Mouse (Mus musculus): Measurements from ENCODE around the gene P4ha2.

The P4ha2 gene

DNA sequence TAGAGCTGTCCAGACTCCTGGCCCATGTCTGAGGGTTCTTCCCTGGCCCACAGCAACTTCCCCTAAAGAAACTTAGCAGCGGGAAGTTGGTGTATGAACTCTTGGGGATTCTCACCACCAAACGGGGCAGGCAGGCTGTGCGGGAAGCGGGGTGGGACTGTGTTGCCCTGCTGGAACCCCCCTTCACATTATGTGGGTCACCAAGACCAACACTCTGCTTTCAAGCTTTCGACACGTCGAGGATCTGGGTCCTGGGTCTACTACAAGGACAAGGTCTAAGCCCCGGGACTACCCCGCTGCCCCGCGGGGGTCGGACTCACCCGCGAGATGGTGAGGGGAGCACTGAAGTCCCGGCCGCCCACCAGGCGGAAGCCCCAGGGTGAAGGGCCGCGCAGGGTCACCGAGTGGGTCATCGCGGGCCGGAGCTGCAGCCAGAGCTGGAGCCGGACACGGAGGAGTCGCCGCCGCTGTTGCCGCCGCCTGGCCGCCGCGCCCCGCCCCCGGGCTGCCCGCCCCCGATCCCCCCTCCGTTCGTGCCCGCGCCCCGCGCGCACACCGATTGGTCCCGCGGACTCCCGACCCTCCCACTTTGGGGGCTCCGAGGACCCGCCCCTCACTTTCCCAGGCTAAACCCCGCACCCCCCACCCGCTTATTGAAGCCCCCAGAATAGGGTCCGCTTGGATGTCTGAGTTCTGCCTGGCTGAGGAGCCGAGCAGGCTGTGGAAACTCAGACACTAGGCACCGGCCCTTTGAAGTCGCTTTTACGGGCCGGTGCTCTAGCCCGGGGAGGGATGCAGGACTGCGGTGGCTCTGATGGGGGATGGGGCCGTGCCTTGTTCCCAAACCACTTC lies 31.1 kb upstream of the P4ha2 start, which contains the start of gene Pdlim4:
Gene Pdlim4 (minus strand): TSS at position 495 of the 852 bp plus-strand sequence.
- DNase-seq: peak; percentile 71

GRCm38 (mm10) chr11:54071726-54072445 lies 28.0 kb upstream of the P4ha2 start:
- DNase-seq: no peak

DNA sequence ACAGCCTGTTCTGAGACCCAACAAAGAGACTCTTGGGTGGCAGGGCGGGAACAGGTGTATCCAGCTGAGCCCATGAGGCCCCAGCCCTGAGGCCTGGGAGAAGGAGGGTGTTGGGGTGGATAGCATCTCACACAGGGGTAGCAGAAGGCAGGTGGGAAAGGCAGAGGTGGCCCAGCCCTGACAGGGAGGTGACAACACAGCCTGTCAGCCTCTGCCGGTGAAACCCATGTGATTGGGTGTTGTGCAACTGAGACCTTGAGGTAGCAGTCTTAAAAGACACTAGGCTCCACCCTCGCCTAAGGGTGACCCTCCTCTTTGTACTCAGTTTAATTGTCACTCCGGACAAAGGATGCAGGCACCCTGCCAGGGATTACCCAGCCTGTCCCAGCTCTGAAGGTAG lies 26.6 kb upstream of the P4ha2 start:
- DNase-seq: no peak

DNA sequence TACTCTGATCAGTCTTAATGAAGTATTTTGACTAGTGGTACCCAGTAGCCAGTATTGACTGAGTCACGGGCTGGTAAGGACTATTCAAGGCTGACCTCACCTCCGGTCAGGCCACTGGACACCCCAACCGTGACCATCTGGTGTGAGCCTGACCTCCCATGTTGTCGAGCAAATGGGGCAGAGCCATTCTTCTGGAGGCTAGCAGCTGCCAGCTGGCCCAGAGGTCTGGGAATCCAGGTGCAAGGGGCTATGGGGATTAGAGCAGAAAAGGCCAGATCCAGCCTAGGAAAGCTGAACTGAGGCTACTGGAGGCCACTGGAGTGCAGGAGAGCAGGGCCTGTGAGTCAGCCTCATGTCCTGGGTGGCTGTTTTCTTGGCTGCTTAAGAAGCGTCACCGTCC lies 24.5 kb upstream of the P4ha2 start:
- DNase-seq: no peak

GRCm38 (mm10) chr11:54076101-54076500 lies 23.8 kb upstream of the P4ha2 start:
- DNase-seq: no peak

- DNase-seq: no peak
Observed at GRCm38 (mm10) chr11:54080435-54080834, 19.5 kb upstream of the P4ha2 start.

DNA sequence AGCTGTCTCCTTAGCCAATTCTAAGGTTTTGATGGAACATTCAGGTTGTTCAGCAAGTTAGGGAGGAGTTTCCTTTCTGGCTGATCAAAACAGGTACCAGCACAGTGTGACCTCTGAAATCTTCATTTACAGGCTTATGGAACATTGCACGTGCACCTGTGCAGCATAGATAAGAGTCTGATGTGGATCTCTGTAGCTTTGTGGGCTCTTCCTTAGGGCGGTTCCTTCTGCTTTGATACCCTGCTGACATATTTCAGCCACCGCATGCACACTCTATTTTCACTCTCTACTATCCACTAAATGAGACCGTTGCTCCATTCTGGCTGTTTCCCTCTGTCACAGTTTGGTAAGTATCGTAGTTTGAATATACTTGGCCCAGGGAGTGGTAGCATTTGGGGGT lies 17.2 kb upstream of the P4ha2 start:
- no peak for DNase-seq

DNA sequence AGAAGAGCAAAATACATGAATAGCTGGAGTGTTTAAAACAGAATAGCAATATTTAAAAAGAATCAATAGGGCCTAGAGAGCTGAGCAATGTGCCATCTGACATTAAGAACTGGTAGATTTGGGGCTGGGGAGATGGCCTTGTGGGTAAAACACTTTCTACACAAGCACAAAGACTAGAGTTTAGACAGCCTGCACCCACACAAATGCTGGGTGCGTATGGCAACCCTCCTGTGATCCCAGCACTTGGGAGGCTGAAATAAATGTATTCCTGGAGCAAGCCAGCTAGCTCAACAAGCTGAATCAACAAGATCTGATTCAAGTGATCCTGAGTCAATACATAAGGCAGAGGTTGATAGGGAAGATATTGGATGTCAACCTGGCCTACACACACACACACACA lies 14.9 kb upstream of the P4ha2 start:
- no peak for DNase-seq

- DNase-seq: no peak
Observed at GRCm38 (mm10) chr11:54085816-54086215, 14.1 kb upstream of the P4ha2 start.

- DNase-seq: no peak
Observed at GRCm38 (mm10) chr11:54088253-54088946, 11.5 kb upstream of the P4ha2 start.

GRCm38 (mm10) chr11:54088947-54089317 lies 11.0 kb upstream of the P4ha2 start:
- peak; percentile 86 for DNase-seq

DNA sequence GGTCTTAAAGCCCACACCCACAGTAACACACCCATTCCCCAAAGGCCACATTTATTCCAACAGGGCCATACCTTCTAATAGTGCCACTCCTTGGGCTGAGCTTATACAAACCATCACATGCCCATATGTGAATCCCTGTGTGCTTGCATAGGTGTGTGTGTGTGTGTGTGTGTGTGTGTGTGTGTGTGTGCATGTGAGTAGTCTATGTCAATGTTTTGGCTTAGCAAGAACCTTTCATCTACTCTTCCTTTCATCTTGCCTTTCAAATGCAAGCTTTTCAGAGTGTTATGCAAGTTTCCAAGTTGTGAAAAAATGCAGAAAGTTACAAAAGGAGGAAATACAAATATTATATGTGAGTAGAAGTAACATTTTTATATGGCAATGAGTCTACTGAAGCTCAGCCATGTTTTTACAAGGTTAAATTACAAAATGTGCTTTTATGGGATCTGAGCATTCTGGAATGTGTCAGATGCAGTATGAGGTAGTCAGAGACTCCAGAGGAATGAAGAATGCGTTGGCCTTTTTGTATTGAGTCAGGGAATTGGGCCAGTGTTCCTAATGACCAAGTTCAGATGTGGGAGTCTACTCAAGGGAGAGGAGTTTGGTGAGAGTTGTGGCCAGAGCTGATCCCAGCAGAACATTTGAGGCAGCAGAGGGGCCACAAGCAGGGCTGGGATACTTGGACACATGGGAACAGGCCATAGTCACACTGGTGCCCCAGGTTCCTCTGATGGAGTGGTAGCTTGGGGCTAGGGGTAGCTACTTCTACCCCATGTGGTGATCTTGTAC lies 9.6 kb upstream of the P4ha2 start:
- no peak for DNase-seq

DNA sequence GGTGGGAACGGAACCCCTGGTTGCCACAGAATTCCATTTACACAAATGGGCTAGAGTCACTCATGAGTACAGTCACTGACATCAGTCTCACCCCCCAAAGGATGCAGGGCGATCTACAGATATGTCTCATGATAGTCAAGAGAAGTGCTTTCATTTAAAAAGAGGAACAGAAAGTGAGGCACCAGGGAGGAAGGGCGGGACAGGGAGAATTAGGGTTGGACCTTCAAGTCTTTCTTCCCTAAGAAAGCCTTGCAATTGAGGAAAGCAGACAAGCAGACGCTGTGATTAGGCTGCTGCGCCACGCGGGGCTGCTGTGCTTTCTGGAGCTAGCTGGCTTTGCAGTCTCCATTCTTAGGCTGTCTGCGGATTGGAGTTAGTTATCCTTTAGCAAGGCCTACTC lies 8.2 kb upstream of the P4ha2 start:
- DNase-seq: no peak

DNA sequence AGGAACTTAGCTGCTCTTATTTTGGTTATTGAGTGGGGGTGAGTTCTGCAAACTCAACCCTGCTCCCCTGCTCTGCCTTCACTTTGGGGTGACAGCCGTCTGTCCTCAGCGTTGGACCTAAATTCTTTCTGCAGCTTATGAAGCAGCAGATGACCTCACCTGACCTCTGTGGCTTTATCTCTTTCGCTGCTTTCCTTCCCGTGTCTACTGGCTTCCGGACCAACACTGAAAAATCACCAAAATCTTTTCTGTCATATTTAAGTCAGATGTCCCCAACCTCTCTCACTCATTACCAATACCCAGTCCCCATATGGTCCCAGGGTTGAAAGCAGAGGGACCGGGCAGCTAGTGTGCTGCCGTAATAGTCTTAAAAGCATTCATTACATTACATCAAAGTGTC lies 7.7 kb upstream of the P4ha2 start:
- DNase-seq: no peak

DNA sequence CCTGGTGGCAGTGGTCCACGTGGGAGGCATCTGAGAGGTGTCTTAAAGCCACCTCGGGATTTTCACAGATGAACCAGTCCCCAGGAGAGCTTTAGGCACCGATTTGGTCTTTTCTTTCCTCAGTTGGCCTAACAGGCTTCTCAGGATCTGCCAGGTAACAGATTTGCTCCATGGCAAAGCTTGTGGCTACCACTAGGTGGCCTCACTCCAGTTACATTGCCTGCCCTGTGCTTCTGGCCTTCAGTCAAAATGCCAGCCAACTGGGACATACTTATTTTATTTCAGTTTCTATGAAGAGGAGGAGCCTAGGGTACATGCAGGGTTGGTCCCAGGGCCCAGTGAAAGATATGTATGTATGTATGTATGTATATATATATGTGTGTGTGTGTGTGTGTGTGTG lies 6.9 kb upstream of the P4ha2 start:
- DNase-seq: peak; percentile 59

DNA sequence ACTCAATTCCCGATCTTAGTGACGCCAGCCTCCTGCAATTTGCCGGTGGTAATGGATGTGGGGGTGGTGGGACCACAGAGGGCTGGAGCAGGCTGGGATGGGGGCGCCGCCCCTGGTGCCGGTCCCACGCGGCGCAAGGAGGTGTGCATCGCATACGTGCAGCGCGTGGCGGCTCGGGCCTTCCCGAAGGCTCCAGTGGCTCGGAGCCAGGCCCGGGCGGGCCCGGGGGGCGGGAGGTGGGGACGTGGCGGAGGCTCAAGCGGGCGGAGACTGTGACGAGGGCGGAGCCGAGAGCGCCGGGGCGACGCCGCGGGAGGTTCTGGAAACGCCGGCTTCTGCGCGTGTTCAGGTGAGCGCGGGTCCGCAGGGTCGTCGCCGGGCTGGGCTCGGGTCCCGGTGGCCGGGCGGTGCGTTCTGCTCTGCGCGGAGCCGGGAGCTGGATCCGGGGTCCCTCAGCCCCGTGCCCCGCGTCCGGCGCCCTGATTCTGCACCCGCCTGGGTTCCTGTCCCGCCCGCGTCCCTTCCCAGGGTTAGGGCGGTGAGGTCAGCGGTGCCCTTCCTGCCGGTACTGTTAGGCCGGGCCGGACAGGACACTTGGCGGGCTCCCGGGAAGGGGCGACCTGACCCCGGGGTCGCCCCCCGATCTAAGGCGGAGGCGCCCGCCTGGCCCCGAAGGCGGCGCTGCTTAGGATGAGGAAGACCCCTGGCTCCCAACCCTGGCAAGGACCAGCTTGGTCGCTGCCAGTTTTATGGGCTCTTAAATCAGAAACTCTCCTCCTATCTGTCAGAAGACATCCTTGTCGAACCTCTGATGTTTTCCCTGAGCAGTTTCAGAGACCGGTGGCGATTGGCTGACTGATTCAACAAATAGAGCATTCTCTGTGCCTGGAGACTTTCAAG lies 1.0 kb downstream of the P4ha2 start:
- DNase-seq: peak; percentile 86

DNA sequence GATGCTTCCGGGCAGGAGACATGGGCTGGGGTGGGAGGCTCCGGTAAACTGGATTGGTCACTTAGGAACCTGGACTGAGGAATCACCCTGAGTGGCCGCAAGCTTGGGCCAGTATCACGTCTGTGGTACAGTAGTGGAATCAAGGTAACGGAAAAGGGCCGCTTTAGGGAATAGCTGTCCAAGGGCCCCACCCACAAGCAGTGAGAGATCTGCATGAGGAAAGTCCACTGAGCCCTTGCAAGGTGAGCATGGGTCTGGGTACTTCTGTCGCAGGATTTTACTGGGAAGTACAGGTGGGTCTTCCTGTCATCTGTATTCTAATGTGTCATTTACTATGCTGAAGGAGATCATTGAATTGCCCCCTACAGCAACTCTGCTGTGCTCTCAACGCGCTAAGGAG lies 1.8 kb downstream of the P4ha2 start:
- DNase-seq: no peak

DNA sequence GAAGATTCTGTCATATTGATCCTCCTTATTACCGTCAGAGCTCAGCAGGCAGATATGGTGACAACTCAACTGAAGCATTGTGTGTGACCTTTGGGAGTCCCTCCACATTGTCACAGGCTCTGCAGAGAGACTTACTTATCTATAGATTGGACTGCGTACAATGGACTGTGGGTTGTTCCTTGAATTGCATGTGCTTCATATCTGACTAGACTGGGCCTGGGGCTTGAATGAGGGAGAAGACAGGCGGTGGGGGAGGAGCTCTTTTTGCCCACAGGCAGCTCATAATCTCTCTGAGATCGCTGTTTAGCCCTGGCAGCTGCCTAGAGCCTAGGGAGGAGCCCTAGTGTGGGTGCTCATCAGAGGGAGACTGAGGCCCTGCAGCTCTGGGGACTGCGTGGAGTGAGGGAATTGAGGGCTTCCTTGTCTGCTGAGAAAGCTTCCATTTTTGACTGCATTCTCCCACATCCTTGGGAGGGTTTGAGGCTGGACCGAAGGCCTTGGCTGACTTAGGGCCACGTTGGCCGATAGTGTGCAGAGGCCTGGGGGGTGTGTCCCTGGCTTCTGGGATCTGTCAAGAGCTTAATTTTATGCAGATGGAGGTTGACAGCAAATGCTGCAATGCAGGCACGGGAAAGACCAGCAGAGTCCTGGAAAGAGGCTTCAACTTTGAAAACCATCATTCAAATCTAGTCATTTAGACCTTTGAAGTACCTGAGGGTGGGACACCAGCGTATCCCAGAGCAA lies 3.0 kb downstream of the P4ha2 start:
- no peak for DNase-seq

DNA sequence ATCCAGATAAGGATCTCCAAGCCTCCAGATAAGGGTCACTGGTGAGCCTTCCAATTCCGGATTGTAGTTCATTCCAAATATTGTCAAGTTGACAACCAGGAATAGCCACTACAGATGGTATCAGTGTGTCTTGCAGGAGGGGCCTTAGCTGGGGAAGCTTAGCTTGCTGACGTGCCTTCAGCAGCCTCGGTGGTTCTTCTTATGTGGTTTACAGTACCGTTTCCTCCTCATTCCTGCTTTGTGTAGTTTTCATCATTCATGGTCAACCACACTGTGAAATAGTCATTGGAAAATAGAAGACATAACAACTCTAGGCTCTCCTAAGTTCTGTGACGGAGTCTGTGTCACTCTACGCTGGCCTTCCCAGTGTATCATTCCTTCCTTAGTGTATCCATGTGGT lies 5.1 kb downstream of the P4ha2 start:
- DNase-seq: no peak

GRCm38 (mm10) chr11:54106676-54107075 lies 6.8 kb downstream of the P4ha2 start:
- no peak for DNase-seq

- no peak for DNase-seq
Observed at GRCm38 (mm10) chr11:54107239-54107638, 7.3 kb downstream of the P4ha2 start.

Measured in kidney, postnatal 14 days (tissue).